Mouse (Mus musculus) embryonic facial prominence, embryonic 10.5 days (tissue): ENCODE measurements around the gene Gm10190. TPM values are rescaled to one million over a fixed set of nuclear protein-coding genes. Genes with fewer than 3 reads are reported as not detected.

Source experiments
- DNase-seq: peaks from one replicate; pipeline ENCODE4 v3.0.0-alpha.2; 2017; ENCODE audit warnings: low spot score
- H3K27ac ChIP-seq: fragments of 300-500 bp; sonication (generic); replicated peaks from 2 replicates; pipeline ENCODE4 v1.5.1; 2016; ENCODE audit warnings: mild to moderate bottlenecking
- H3K27me3 ChIP-seq: fragments of 300-500 bp; sonication (generic); replicated peaks from 2 replicates; pipeline ENCODE4 v1.6.1; 2016; ENCODE audit warnings: low read depth, mild to moderate bottlenecking; ENCODE audit not compliant: poor library complexity, severe bottlenecking
- H3K36me3 ChIP-seq: fragments of 300-500 bp; sonication (generic); replicated peaks from 2 replicates; pipeline ENCODE4 v1.6.1; 2016; ENCODE audit warnings: mild to moderate bottlenecking, moderate library complexity
- H3K4me1 ChIP-seq: fragments of 300-500 bp; sonication (generic); 2 replicates; pipeline ENCODE4 v1.6.1; 2016
- H3K4me3 ChIP-seq: fragments of 300-500 bp; sonication (generic); 2 replicates; pipeline ENCODE4 v1.5.1; 2016; ENCODE audit warnings: mild to moderate bottlenecking, moderate library complexity
- H3K9me3 ChIP-seq: fragments of 300-500 bp; sonication (generic); 2 replicates; pipeline ENCODE4 v1.6.1; 2016; ENCODE audit warnings: mild to moderate bottlenecking
- WGBS: fragments of 180-500 bp; shearing (Covaris S2); methylation state at CpG from one replicate; pipeline ENCODE4 v1.1.7; 2016; 5-methylcytosine and 5-hydroxymethylcytosine counted together
- polyA plus RNA-seq: library from polyadenylated mRNA; unstranded; fragments of >200 nt; fragmentation: Nextera tagmentation; extraction: Ambion mirVana; gene quantifications from 2 replicates; pipeline ENCODE4 v1.2.1, GENCODE M21; 2016

The Gm10190 gene
- polyA plus RNA-seq, 1 experiment from 2014 or later, result 1.2 TPM

GRCm38 (mm10) chr17:80360245-80360644 is 13.1 kb downstream of the Gm10190 start:
- DNase-seq, result no peak
- Histone ChIP-seq H3K27me3 (peaks cover 6% of the 10 kb centered on the region), H3K4me1 (no peaks in the 10 kb centered on the region), H3K36me3 (no peaks in the 10 kb centered on the region), H3K9me3 (no peaks in the 10 kb centered on the region), H3K4me3 (no peak overlapping the region), H3K27ac (no peak overlapping the region)
- WGBS, result 85% methylated on average over 8 of the region's 8 CpGs

GRCm38 (mm10) chr17:80347234-80347633 is 26.1 kb downstream of the Gm10190 start:
- Histone ChIP-seq H3K4me3 (no peak overlapping the region), H3K4me1 (peaks cover 10% of the 10 kb centered on the region), H3K9me3 (peaks cover 5% of the 10 kb centered on the region; the same call in 1 of the 2 replicates), H3K27ac (peak overlapping the region; percentile 59), H3K27me3 (peaks cover 6% of the 10 kb centered on the region; the same call in 1 of the 2 replicates), H3K36me3 (no peaks in the 10 kb centered on the region)
- 42% methylated on average over 6 of the region's 6 CpGs for WGBS
- DNase-seq, result no peak

GRCm38 (mm10) chr17:80346591-80347125 is 26.7 kb downstream of the Gm10190 start:
- Histone ChIP-seq H3K9me3 (peaks cover 5% of the 10 kb centered on the region; the same call in 1 of the 2 replicates), H3K4me3 (no peak overlapping the region), H3K4me1 (peaks cover 10% of the 10 kb centered on the region), H3K27me3 (peaks cover 6% of the 10 kb centered on the region; the same call in 1 of the 2 replicates), H3K36me3 (no peaks in the 10 kb centered on the region), H3K27ac (peak overlapping the region; percentile 59)
- peak; percentile 32 for DNase-seq
- 34% methylated on average over 11 of the region's 11 CpGs for WGBS

GRCm38 (mm10) chr17:80345277-80345676 is 28.1 kb downstream of the Gm10190 start:
- 75% methylated on average over 4 of the region's 4 CpGs for WGBS
- no peak overlapping the region for H3K4me3 ChIP-seq
- H3K4me1 ChIP-seq, result peaks cover 10% of the 10 kb centered on the region
- peak; percentile 50 for DNase-seq
- H3K9me3 ChIP-seq, result peaks cover 5% of the 10 kb centered on the region; the same call in 1 of the 2 replicates
- no peaks in the 10 kb centered on the region for H3K36me3 ChIP-seq
- no peak overlapping the region for H3K27ac ChIP-seq
- peaks cover 6% of the 10 kb centered on the region; the same call in 1 of the 2 replicates for H3K27me3 ChIP-seq

- WGBS, result 87% methylated on average over 2 of the region's 2 CpGs
- no peaks in the 10 kb centered on the region; the same call in 1 of the 2 replicates for H3K27me3 ChIP-seq
Measured at GRCm38 (mm10) chr17:80332386-80332785, 41.0 kb downstream of the Gm10190 start.

GRCm38 (mm10) chr17:80326431-80326830 is 46.9 kb downstream of the Gm10190 start:
- no peak overlapping the region for H3K27ac ChIP-seq
- no peak for DNase-seq
- no peaks in the 10 kb centered on the region; the same call in 1 of the 2 replicates for H3K27me3 ChIP-seq
- 54% methylated on average over 3 of the region's 3 CpGs for WGBS
- no peaks in the 10 kb centered on the region for H3K9me3 ChIP-seq
- H3K4me3 ChIP-seq, result no peak overlapping the region
- H3K4me1 ChIP-seq, result 0 out of 2 replicates have a peak, but pooled peaks cover 5% of the 10 kb centered on the region
- H3K36me3 ChIP-seq, result no peaks in the 10 kb centered on the region

More at GRCm38 (mm10) chr17:80332386-80332785, 41.0 kb downstream of the Gm10190 start:
- Histone ChIP-seq H3K4me1 (no peaks in the 10 kb centered on the region), H3K27ac (no peak overlapping the region), H3K9me3 (no peaks in the 10 kb centered on the region), H3K4me3 (no peak overlapping the region), H3K36me3 (no peaks in the 10 kb centered on the region)
- DNase-seq, result no peak

GRCm38 (mm10) chr17:80325456-80325855 is 47.9 kb downstream of the Gm10190 start:
- H3K36me3 ChIP-seq, result no peaks in the 10 kb centered on the region
- 67% methylated on average over 5 of the region's 5 CpGs for WGBS
- H3K27ac ChIP-seq, result no peak overlapping the region
- H3K4me3 ChIP-seq, result no peak overlapping the region
- DNase-seq, result no peak
- H3K27me3 ChIP-seq, result no peaks in the 10 kb centered on the region; the same call in 1 of the 2 replicates
- H3K4me1 ChIP-seq, result 0 out of 2 replicates have a peak, but pooled peaks cover 5% of the 10 kb centered on the region
- H3K9me3 ChIP-seq, result no peaks in the 10 kb centered on the region

GRCm38 (mm10) chr17:80324521-80324920 is 48.8 kb downstream of the Gm10190 start:
- no peak for DNase-seq
- Histone ChIP-seq H3K9me3 (no peaks in the 10 kb centered on the region), H3K27me3 (no peaks in the 10 kb centered on the region; the same call in 1 of the 2 replicates), H3K36me3 (no peaks in the 10 kb centered on the region), H3K4me1 (0 out of 2 replicates have a peak, but pooled peaks cover 5% of the 10 kb centered on the region), H3K27ac (no peak overlapping the region), H3K4me3 (no peak overlapping the region)
- WGBS, result 84% methylated on average over 7 of the region's 7 CpGs

- Histone ChIP-seq H3K27ac (no peak overlapping the region), H3K36me3 (no peaks in the 10 kb centered on the region), H3K9me3 (no peaks in the 10 kb centered on the region), H3K4me1 (0 out of 2 replicates have a peak, but pooled peaks cover 5% of the 10 kb centered on the region), H3K27me3 (no peaks in the 10 kb centered on the region; the same call in 1 of the 2 replicates), H3K4me3 (no peak overlapping the region)
- WGBS, result 83% methylated on average over 8 of the region's 8 CpGs
- DNase-seq, result no peak
Measured at GRCm38 (mm10) chr17:80323658-80324057, 49.7 kb downstream of the Gm10190 start.

Other genes with a start within 250 kb of the Gm10190 start
- gene Galm, start 246.1 kb downstream of the Gm10190 start, polyA plus RNA-seq, result 13.8 and 17.6 TPM in 2 replicates
- 888 and 890 TPM in 2 replicates for gene Srsf7, start 166.2 kb downstream of the Gm10190 start, polyA plus RNA-seq
- 0.14 and 0.15 TPM in 2 replicates for gene Ttc39d, start 166.1 kb downstream of the Gm10190 start, polyA plus RNA-seq
- 56.2 and 59.7 TPM in 2 replicates for gene Gemin6, start 149.1 kb downstream of the Gm10190 start, polyA plus RNA-seq
- 24.3 and 26.0 TPM in 2 replicates for gene Morn2, start 83.3 kb downstream of the Gm10190 start, polyA plus RNA-seq
- 17.8 and 19.5 TPM in 2 replicates for gene Dhx57, start 83.1 kb downstream of the Gm10190 start, polyA plus RNA-seq
- 0.35 and 0.70 TPM in 2 replicates for gene Arhgef33, start 66.1 kb downstream of the Gm10190 start, polyA plus RNA-seq
- 4.9 and 5.1 TPM in 2 replicates for gene Sos1, start 106.9 kb upstream of the Gm10190 start, polyA plus RNA-seq
- gene Cdkl4, start 204.3 kb upstream of the Gm10190 start, polyA plus RNA-seq, result 0.74 and 1.0 TPM in 2 replicates